Mouse (Mus musculus): Measurements from ENCODE around the gene Acvr1.

DNA sequence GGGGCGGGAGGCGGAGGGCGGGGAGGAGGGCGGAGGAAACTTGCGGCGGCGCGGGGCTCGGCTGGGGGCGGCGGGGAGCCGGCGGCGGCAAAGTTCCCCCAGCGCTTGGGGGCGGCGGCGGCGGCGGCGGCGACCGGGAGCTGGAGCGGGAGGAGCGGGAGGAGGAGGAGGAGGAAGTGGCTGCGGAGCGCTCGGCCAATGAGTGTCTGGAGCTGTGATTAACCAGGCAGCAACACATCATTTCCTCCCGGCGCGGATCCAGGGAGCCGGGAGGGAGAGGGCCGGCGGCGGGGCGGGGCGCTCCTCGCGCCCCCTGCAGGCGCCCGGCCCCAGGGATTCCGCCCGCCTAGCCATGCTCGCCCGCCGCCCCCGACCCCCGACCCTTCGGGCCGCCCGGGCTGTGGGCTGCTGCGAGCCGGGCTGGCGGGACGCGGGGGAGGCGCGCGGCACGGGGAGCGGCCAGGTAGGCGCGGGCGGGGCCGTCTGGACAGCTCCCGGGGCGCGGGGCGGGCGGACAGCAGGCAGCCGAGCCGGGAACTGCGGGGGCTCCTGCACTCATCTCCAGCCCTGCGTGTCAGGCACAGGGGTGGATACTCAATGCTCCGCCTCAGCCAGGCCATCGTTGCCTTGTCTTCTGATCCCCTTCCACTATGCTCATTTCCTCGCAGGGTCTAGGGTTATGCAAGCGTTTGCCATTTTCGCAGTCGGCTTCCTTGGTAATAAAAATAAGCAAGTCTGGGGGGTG, at the start of gene Acvr1, which contains the start of gene Upp2:
- TF ChIP-seq CTCF (conservative IDR thresholded peaks at IDR 0.05; ENCODE audit: low read length) (no peak), NANOG (IDR thresholded peaks at IDR 0.05; ENCODE audit: borderline replicate concordance, low read length) (no peak)
